Mouse (Mus musculus): ENCODE results near the gene Enah. TPM values are rescaled to one million over a fixed set of nuclear protein-coding genes. Genes with fewer than 3 reads are reported as not detected.

Gene Enah
- total RNA-seq, 2 experiments from 2014 or later = 196 to 207 TPM

GRCm38 (mm10) chr1:182027426-182027979 lies 7.7 kb upstream of the Enah start:
- peak; percentile 27 for DNase-seq

- no peak for DNase-seq
Observed at GRCm38 (mm10) chr1:182026821-182027220, 7.0 kb upstream of the Enah start.

- DNase-seq = no peak
Observed at GRCm38 (mm10) chr1:182026120-182026519, 6.3 kb upstream of the Enah start.

GRCm38 (mm10) chr1:182021691-182022299 lies 2.0 kb upstream of the Enah start:
- no peak for DNase-seq

- peak; percentile 27 for DNase-seq
Observed at GRCm38 (mm10) chr1:182020831-182021460, 1.2 kb upstream of the Enah start.

- peak; percentile 36 for DNase-seq
Observed at GRCm38 (mm10) chr1:182019266-182019925, 394 bp downstream of the Enah start.

GRCm38 (mm10) chr1:182018397-182019265 lies 1.2 kb downstream of the Enah start:
- peak; percentile 55 for DNase-seq

- no peak for DNase-seq
Observed at GRCm38 (mm10) chr1:182005831-182006230, 14.0 kb downstream of the Enah start.

- DNase-seq = no peak
Observed at GRCm38 (mm10) chr1:181998673-181999072, 21.1 kb downstream of the Enah start.

GRCm38 (mm10) chr1:181997791-181998190 lies 22.0 kb downstream of the Enah start:
- no peak for DNase-seq

GRCm38 (mm10) chr1:181993597-181993996 lies 26.2 kb downstream of the Enah start:
- no peak for DNase-seq

GRCm38 (mm10) chr1:181988367-181988766 lies 31.4 kb downstream of the Enah start:
- no peak for DNase-seq

GRCm38 (mm10) chr1:181987226-181987625 lies 32.6 kb downstream of the Enah start:
- DNase-seq = no peak

- DNase-seq = no peak
Observed at GRCm38 (mm10) chr1:181985880-181986279, 33.9 kb downstream of the Enah start.

- DNase-seq = no peak
Observed at GRCm38 (mm10) chr1:181984811-181985210, 35.0 kb downstream of the Enah start.

GRCm38 (mm10) chr1:181980017-181980719 lies 39.6 kb downstream of the Enah start:
- peak; percentile 12 for DNase-seq

- DNase-seq = no peak
Observed at GRCm38 (mm10) chr1:181975510-181975909, 44.3 kb downstream of the Enah start.

GRCm38 (mm10) chr1:181974897-181975296 lies 44.9 kb downstream of the Enah start:
- no peak for DNase-seq

- DNase-seq = no peak
Observed at GRCm38 (mm10) chr1:181965277-181965676, 54.5 kb downstream of the Enah start.

- DNase-seq = no peak
Observed at GRCm38 (mm10) chr1:181963827-181964226, 56.0 kb downstream of the Enah start.

- DNase-seq = no peak
Observed at GRCm38 (mm10) chr1:181963351-181963750, 56.4 kb downstream of the Enah start.

GRCm38 (mm10) chr1:181960383-181960782 lies 59.4 kb downstream of the Enah start:
- DNase-seq = no peak
